Mouse (Mus musculus): ENCODE measurements around the gene Zfp330. TPM values are rescaled to one million over a fixed set of nuclear protein-coding genes. Genes with fewer than 3 reads are reported as not detected.

The Zfp330 gene
- polyA plus RNA-seq, 1 experiment = 31.4 TPM

DNA sequence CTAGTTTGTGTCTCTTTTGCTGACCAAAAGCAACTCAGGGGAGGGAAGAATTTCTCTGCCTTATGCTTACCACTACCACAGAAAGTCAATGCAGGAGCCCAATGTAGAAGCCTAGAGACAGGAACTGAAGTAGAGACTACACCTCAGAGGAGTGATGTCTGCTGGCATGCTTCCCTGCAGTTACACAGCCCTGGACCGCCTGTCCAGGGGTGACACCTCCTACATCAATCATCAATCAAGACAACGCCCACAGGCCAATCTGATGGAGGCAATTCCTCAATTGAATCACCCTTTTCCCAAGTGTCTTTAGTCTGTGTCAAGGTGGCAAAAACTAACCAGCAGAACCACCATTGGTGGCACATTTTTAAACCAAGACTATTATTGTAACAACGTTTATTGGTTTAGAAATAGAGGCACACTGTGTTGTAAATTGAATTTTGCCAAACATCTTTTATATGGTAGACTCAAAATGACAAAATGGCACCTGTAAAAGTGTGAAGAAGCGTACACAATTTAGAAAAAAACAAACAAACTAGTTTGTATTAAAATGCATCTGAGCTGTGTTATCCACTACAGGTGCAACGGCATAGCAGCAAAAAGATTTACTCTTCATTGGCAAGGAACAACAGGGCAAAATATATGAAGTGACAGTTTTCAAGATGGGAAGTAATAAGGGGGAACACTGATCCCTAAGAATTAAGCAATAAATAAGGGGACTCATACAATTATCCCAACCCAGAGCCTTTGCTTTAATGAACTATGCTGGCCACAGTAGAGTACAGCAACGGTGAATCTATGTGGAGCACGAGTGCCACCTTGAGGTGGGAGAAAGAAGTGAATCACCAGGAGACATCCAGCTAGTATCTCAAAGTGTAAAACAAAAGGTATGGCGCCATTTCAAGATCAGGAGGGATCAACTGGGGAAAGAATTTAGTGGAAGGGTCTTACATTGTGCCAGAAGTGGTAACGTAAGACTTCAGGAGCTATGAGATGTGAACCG is 29.8 kb downstream of the Zfp330 start:
- H3ac ChIP-seq (ENCODE audit: control insufficient read depth, insufficient read length) = no peak overlapping the region
- no peaks in the 10 kb centered on the region for H3K79me2 ChIP-seq (ENCODE audit: control insufficient read depth, insufficient read depth)
- H3K36me3 ChIP-seq (ENCODE audit: control insufficient read depth, insufficient read depth) = no peaks in the 10 kb centered on the region
- no peak overlapping the region for H3K4me2 ChIP-seq (ENCODE audit: low read depth)
- H3K4me3 ChIP-seq = no peak overlapping the region
- H3K27me3 ChIP-seq (ENCODE audit: control insufficient read depth, insufficient read depth, insufficient read length) = no peaks in the 10 kb centered on the region
- TF ChIP-seq REST (IDR thresholded peaks at IDR 0.05; ENCODE audit: insufficient read depth, insufficient read length) = no peak
- TF ChIP-seq TCF3 (IDR thresholded peaks at IDR 0.05; ENCODE audit: insufficient read length, low read depth) = no peak
- no peak for TF ChIP-seq SRF (IDR thresholded peaks at IDR 0.05; ENCODE audit: control insufficient read depth, insufficient read length, low read depth)

Other genes with a start within 250 kb of the Zfp330 start
- 2.0 TPM for gene Rnf150, start 89.2 kb upstream of the Zfp330 start, polyA plus RNA-seq (2012; fragmentation: generic; extraction: Trizol)

Data from myocyte (in vitro differentiated cells).